Mouse (Mus musculus) intestine, embryonic 16.5 days (tissue): Measurements from ENCODE around the gene Armc7. TPM values are rescaled to one million over a fixed set of nuclear protein-coding genes. Genes with fewer than 3 reads are reported as not detected.
"Not testable (repeated sequence)": the region's sequence is repeated elsewhere in the genome, so short reads cannot be mapped to it uniquely, and the experiment has no call there.

ENCODE experiments used
- ATAC-seq: fragments of 200-750 bp; cut with Nextera tagmentation; 2 replicates; pipeline ENCODE4 v1.8.0; 2017; ENCODE audit warnings: moderate TSS enrichment, moderate library complexity
- H3K27ac ChIP-seq: fragments of 300-500 bp; sonication (generic); 2 replicates; pipeline ENCODE4 v1.5.1; 2014; ENCODE audit warnings: mild to moderate bottlenecking, low read length
- H3K27me3 ChIP-seq: fragments of 300-500 bp; sonication (generic); replicated peaks from 2 replicates; pipeline ENCODE4 v1.6.1; 2014; ENCODE audit warnings: low read length, control low read depth, mixed read lengths; ENCODE audit not compliant: control insufficient read depth, insufficient read depth
- H3K36me3 ChIP-seq: fragments of 300-500 bp; sonication (generic); 2 replicates; pipeline ENCODE4 v1.6.1; 2014; ENCODE audit warnings: low read length, control low read depth; ENCODE audit not compliant: control insufficient read depth, insufficient read depth
- H3K4me1 ChIP-seq: fragments of 300-500 bp; sonication (generic); 2 replicates; pipeline ENCODE4 v1.6.1; 2014; ENCODE audit warnings: low read length, control low read depth, mixed read lengths; ENCODE audit not compliant: control insufficient read depth, insufficient read depth
- H3K4me2 ChIP-seq: fragments of 300-500 bp; sonication (generic); 2 replicates; pipeline ENCODE4 v1.6.1; 2014; ENCODE audit warnings: low read depth, low read length, control low read depth
- H3K4me3 ChIP-seq: fragments of 300-500 bp; sonication (generic); 2 replicates; pipeline ENCODE4 v1.5.1; 2014; ENCODE audit warnings: mild to moderate bottlenecking, low read length
- H3K9ac ChIP-seq: fragments of 300-500 bp; sonication (generic); 2 replicates; pipeline ENCODE4 v1.6.1; 2014; ENCODE audit warnings: low read depth, low read length
- H3K9me3 ChIP-seq: fragments of 300-500 bp; sonication (generic); 2 replicates; pipeline ENCODE4 v1.6.1; 2016; ENCODE audit warnings: low read length, control low read depth; ENCODE audit not compliant: control insufficient read depth
- WGBS: fragments of 180-500 bp; shearing (Covaris S2); extraction: QIAGEN DNeasy Blood & Tissue Kit; methylation state at CpG from one replicate; pipeline ENCODE4 v1.1.7; 2014; 5-methylcytosine and 5-hydroxymethylcytosine counted together
- polyA plus RNA-seq: library from polyadenylated mRNA; unstranded; fragments of >200 nt; fragmentation: Nextera tagmentation; extraction: Ambion mirVana; gene quantifications from 2 replicates; pipeline ENCODE4 v1.2.1, GENCODE M21; 2015

Armc7 gene
- polyA plus RNA-seq, 1 experiment from 2014 or later, result 9.2 TPM

GRCm38 (mm10) chr11:115451781-115452241 lies 23.7 kb upstream of the Armc7 start:
- H3K27ac ChIP-seq, result no peak overlapping the region

GRCm38 (mm10) chr11:115452281-115452860 lies 23.1 kb upstream of the Armc7 start:
- no peak for ATAC-seq
- H3K36me3 ChIP-seq, result no peaks in the 10 kb centered on the region
- H3K4me2 ChIP-seq, result no peak overlapping the region
- no peak overlapping the region for H3K9ac ChIP-seq
- H3K27ac ChIP-seq, result no peak overlapping the region
- no peaks in the 10 kb centered on the region for H3K27me3 ChIP-seq
- peaks cover 40% of the 10 kb centered on the region for H3K4me1 ChIP-seq
- 83% methylated on average over 7 of the region's 7 CpGs for WGBS
- H3K4me3 ChIP-seq, result no peak overlapping the region
- no peaks in the 10 kb centered on the region for H3K9me3 ChIP-seq

More at GRCm38 (mm10) chr11:115451781-115452241, 23.7 kb upstream of the Armc7 start:
- peaks cover 39% of the 10 kb centered on the region for H3K4me1 ChIP-seq
- ATAC-seq, result no peak
- no peaks in the 10 kb centered on the region for H3K9me3 ChIP-seq
- H3K4me3 ChIP-seq, result no peak overlapping the region
- no peak overlapping the region for H3K4me2 ChIP-seq
- H3K36me3 ChIP-seq, result no peaks in the 10 kb centered on the region
- 79% methylated on average over 8 of the region's 8 CpGs for WGBS
- H3K9ac ChIP-seq, result no peak overlapping the region
- no peaks in the 10 kb centered on the region for H3K27me3 ChIP-seq

- Histone ChIP-seq H3K4me3 (no peak overlapping the region), H3K9me3 (no peaks in the 10 kb centered on the region), H3K4me2 (no peak overlapping the region), H3K27ac (no peak overlapping the region; the same call in 1 of the 2 replicates), H3K4me1 (peaks cover 34% of the 10 kb centered on the region), H3K9ac (no peak overlapping the region), H3K36me3 (no peaks in the 10 kb centered on the region), H3K27me3 (no peaks in the 10 kb centered on the region)
- 63% methylated on average over 4 of the region's 4 CpGs for WGBS
- ATAC-seq, result no peak
These were observed 22.2 kb upstream of the Armc7 start for GRCm38 (mm10) chr11:115453306-115453705.

- H3K27me3 ChIP-seq, H3K36me3 ChIP-seq, H3K4me3 ChIP-seq, H3K9me3 ChIP-seq, ATAC-seq, H3K9ac ChIP-seq, H3K4me2 ChIP-seq, H3K27ac ChIP-seq: not testable (repeated sequence)
- peaks cover 20% of the 10 kb centered on the region for H3K4me1 ChIP-seq
- 86% methylated on average over 6 of the region's 6 CpGs for WGBS
These were observed 20.6 kb upstream of the Armc7 start for GRCm38 (mm10) chr11:115454822-115455221.

GRCm38 (mm10) chr11:115455619-115456018 lies 19.8 kb upstream of the Armc7 start:
- Histone ChIP-seq H3K27me3 (no peaks in the 10 kb centered on the region), H3K27ac (no peak overlapping the region), H3K9me3 (no peaks in the 10 kb centered on the region), H3K36me3 (no peaks in the 10 kb centered on the region), H3K9ac (no peak overlapping the region), H3K4me2 (no peak overlapping the region), H3K4me3 (no peak overlapping the region), H3K4me1 (peaks cover 15% of the 10 kb centered on the region)
- no peak for ATAC-seq
- WGBS, result 86% methylated on average over 15 of the region's 15 CpGs

GRCm38 (mm10) chr11:115456182-115456581 lies 19.3 kb upstream of the Armc7 start:
- Histone ChIP-seq H3K4me1 (peaks cover 13% of the 10 kb centered on the region), H3K36me3 (no peaks in the 10 kb centered on the region), H3K4me3 (no peak overlapping the region), H3K9ac (no peak overlapping the region), H3K9me3 (no peaks in the 10 kb centered on the region), H3K4me2 (no peak overlapping the region), H3K27me3 (no peaks in the 10 kb centered on the region), H3K27ac (peak overlapping the region; percentile 6)
- peak; percentile 86 for ATAC-seq
- 78% methylated on average over 5 of the region's 5 CpGs for WGBS

- H3K9me3 ChIP-seq, result no peaks in the 10 kb centered on the region
- H3K27me3 ChIP-seq, result no peaks in the 10 kb centered on the region
- H3K27ac ChIP-seq, result no peak overlapping the region
- no peak overlapping the region for H3K9ac ChIP-seq
- ATAC-seq, result no peak
- H3K4me3 ChIP-seq, result no peak overlapping the region
- H3K36me3 ChIP-seq, result no peaks in the 10 kb centered on the region
- WGBS, result 34% methylated on average over 6 of the region's 6 CpGs
- no peak overlapping the region for H3K4me2 ChIP-seq
- H3K4me1 ChIP-seq, result peaks cover 14% of the 10 kb centered on the region
These were observed 18.1 kb upstream of the Armc7 start for GRCm38 (mm10) chr11:115457405-115457804.

GRCm38 (mm10) chr11:115460976-115461375 lies 14.5 kb upstream of the Armc7 start:
- no peaks in the 10 kb centered on the region for H3K36me3 ChIP-seq
- H3K9me3 ChIP-seq, result no peaks in the 10 kb centered on the region
- 36% methylated on average over 8 of the region's 8 CpGs for WGBS
- no peak overlapping the region for H3K9ac ChIP-seq
- ATAC-seq, result no peak
- no peak overlapping the region for H3K4me3 ChIP-seq
- H3K4me2 ChIP-seq, result no peak overlapping the region
- H3K27ac ChIP-seq, result no peak overlapping the region
- H3K4me1 ChIP-seq, result peaks cover 28% of the 10 kb centered on the region
- H3K27me3 ChIP-seq, result no peaks in the 10 kb centered on the region

GRCm38 (mm10) chr11:115461846-115462242 lies 13.6 kb upstream of the Armc7 start:
- Histone ChIP-seq H3K4me2 (no peak overlapping the region), H3K36me3 (no peaks in the 10 kb centered on the region), H3K4me3 (no peak overlapping the region), H3K9me3 (no peaks in the 10 kb centered on the region), H3K27ac (no peak overlapping the region), H3K4me1 (peaks cover 26% of the 10 kb centered on the region), H3K9ac (0 out of 2 replicates have a peak overlapping the region, but pooled peaks have one; percentile 19), H3K27me3 (no peaks in the 10 kb centered on the region)
- ATAC-seq, result no peak
- WGBS, result 66% methylated on average over 5 of the region's 5 CpGs
